Mouse (Mus musculus) G1E-ER4 (cell line): ENCODE results near the gene Tmem235. TPM values are rescaled to one million over a fixed set of nuclear protein-coding genes. Genes with fewer than 3 reads are reported as not detected.

Experiments used
- GATA1 ChIP-seq: IDR thresholded peaks from one replicate; pipeline ENCODE4 v1.8.0; 2012; ENCODE audit warnings: low read length, inconsistent platforms
- polyA plus RNA-seq: library from polyadenylated mRNA; stranded (reverse); fragments of >175 nt; gene quantifications from 2 replicates; pipeline ENCODE4 v1.2.3, GENCODE M21; 2012

The Tmem235 gene
- polyA plus RNA-seq: not detected in 2 replicates

- TF ChIP-seq GATA1: no peak
Observed at GRCm38 (mm10) chr11:117860601-117861000, at the start of gene Tmem235. Tmem235 (plus strand) TSS chr11:117860752.

GRCm38 (mm10) chr11:117813867-117814266 lies 46.7 kb upstream of the Tmem235 start:
- no peak for TF ChIP-seq GATA1

GRCm38 (mm10) chr11:117814704-117815366 lies 45.7 kb upstream of the Tmem235 start:
- TF ChIP-seq GATA1: no peak

- TF ChIP-seq GATA1: no peak
Observed at GRCm38 (mm10) chr11:117816389-117816996, 44.1 kb upstream of the Tmem235 start.

GRCm38 (mm10) chr11:117819095-117819494 lies 41.5 kb upstream of the Tmem235 start:
- TF ChIP-seq GATA1: no peak

GRCm38 (mm10) chr11:117820173-117820572 lies 40.4 kb upstream of the Tmem235 start:
- TF ChIP-seq GATA1: no peak

GRCm38 (mm10) chr11:117821868-117822267 lies 38.7 kb upstream of the Tmem235 start:
- no peak for TF ChIP-seq GATA1

- no peak for TF ChIP-seq GATA1
Observed at GRCm38 (mm10) chr11:117822728-117823241, 37.8 kb upstream of the Tmem235 start.

- no peak for TF ChIP-seq GATA1
Observed at GRCm38 (mm10) chr11:117823411-117823810, 37.1 kb upstream of the Tmem235 start.

DNA sequence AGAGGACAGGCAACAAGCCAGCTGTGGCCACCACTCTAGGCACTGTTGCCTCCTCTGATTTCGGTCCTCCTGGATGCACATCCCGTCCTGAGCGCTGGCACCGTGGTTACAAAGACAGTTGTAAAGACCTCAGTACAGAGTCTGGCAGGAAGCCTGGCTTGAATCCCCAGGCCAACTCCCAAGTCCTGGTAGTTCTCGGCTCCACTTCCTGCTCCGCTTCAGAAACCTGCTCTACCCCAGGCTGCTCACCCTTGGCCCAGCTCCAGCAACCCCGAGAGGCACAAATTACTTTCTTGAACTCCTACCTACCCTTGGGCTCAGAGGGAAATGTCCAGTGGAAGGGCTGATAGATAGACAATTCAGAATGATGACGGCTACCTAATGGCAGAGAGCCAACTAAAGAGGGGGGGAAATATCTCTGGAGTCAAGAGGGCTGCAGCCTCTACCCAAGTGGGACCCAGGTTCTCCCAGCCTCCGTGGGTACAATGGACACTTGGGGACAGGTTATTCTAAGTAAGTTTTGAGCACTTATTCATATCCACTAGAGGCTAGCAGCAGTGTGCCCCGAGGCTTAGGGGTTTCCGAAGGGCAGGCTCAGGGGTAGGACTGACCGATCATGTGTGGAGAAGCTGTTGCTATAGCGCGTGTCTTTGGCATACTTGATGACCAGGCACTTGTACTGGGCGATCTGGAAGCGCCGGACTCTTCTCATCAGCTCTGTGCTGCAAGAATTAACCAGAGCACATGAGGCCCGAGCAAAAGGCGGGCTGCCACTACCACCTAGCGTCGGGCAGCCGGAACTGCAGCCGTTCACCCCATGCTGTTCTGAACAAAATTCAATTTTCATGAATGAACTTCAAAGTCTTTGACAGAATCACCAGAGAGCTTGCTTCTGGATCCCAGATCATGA lies 36.2 kb upstream of the Tmem235 start:
- no peak for TF ChIP-seq GATA1

- TF ChIP-seq GATA1: no peak
Observed at GRCm38 (mm10) chr11:117825333-117826101, 35.0 kb upstream of the Tmem235 start, which contains the start of the genes Afmid and Tk1. Afmid (plus strand) TSS chr11:117825924. Tk1 (minus strand) TSS chr11:117826092.

DNA sequence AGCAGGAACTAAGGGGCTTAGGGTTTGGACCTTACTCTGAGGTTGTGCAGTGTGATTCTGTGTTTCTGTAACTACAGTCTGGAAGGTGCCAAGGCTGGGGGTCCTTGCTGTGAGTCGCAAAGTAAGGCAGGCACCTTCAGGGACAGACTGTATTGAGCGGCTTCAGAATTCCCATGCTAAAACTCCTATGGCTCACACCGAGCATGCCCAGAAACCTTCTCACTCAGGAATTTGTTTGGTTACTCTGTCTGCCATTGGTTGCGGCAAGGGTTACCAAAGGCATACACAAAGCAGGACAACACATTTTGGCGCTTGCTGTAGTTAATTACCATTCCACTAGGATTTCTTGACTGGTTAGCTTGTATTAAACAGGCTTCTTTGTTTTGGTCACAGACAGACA lies 34.4 kb upstream of the Tmem235 start:
- no peak for TF ChIP-seq GATA1

DNA sequence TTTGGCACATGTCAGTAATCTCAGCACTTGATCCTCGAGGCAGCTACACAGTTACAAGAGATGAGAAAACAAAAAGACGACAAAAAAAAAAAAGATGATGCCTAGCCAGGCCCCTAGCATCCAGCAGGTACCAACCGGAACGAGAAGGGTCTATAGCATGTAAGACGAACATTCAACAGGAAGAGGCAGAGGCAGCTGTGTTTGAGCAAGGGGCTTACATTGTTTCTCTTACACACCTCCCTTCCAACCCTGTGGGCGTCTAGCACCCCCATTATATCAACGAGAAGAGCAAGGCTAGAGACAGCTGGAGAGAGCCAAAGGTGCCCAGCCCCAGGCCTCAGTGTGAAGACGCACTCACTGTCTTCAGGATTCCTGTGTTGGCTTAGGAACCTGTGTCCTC lies 33.6 kb upstream of the Tmem235 start:
- no peak for TF ChIP-seq GATA1

GRCm38 (mm10) chr11:117827386-117827785 lies 33.2 kb upstream of the Tmem235 start:
- no peak for TF ChIP-seq GATA1

DNA sequence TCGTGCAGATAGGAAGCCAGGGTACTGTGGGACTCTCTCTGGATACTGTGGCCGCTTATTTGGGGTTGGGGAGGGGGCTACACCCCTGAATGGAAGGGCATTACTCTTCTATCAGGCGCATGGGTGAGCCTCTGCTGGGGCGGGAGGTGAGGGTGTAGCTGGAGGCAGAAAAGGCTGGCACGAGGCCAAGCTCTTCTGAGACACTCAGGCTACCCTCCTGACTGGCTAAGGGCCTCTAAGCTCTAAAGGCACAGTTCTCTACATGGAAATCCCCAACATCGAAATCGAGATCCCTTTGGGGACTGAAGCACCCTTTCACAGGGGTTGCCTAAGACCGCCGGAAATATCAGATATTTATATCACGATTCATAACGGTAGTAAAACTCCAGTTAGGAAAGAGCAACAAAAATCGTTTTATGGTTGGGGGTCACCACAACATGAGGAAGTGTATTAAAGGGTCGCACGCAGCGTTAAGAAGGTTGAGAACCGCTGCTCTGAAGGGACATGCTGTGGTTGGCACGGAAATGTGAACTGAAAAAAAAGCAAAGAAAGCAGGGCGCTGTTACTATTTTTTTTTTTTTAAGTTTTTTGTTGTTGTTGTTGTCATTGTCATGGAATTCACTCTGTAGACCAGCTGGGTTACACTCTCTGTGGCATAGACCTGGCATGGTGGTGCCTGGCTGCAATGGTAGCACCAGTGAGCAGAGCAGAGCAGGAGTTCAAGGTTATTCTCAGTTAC lies 32.2 kb upstream of the Tmem235 start:
- no peak for TF ChIP-seq GATA1
